Mouse (Mus musculus) embryonic stem cell, embryonic (primary cell): ENCODE measurements around the gene Zfp775.

Source experiments
- CTCF ChIA-PET, 4 experiments: fragments of 300-600 bp in 2 of 4; fragments of 350-600 bp in 2 of 4; sonication (Branson Sonifier 250); formaldehyde crosslinking; loops; one replicate each; lab custom pipeline; 2022; ENCODE audit warnings: inconsistent platforms in 2 of 4; lab: Charles Lee
- POLR2A ChIA-PET, 4 experiments: fragments of 300-600 bp in 2 of 4; fragments of 350-600 bp in 2 of 4; sonication (Branson Sonifier 250); formaldehyde crosslinking; loops; one replicate each; lab custom pipeline; 2022; ENCODE audit warnings: antibody characterized with exemption in 4 of 4, inconsistent platforms in 1 of 4; lab: Charles Lee

The Zfp775 gene

GRCm38 (mm10) chr6:48601271-48602079 is at the start of gene Zfp775:
Zfp775 (plus strand) TSS chr6:48602063.
- ChIA-PET POLR2A (interaction anchor here (0.5 to 3.5 kb wide), 18 partner anchors 8 to 766 kb away, joined by 3 to 18 read pairs (median 3); partner anchors contain the start of genes Fam221a (in 1 of the 4), Gm44965 (in 1 of the 4) and Repin1 (in 1 of the 4)), CTCF (interaction anchor here in 3 of 4 experiments (1.1 to 1.8 kb wide), 6 partner anchors 8 to 259 kb away, joined by 3 to 7 read pairs (median 3); partner anchors contain the start of genes Gm44965 (in 1 of the 3) and Repin1 (in 1 of the 3))

- POLR2A ChIA-PET: interaction anchor here in 3 of 4 experiments (0.8 to 2.1 kb wide), 9 partner anchors 12 to 130 kb away, joined by 3 to 7 read pairs (median 4); partner anchors contain the start of genes Atp6v0e2 (in 2 of the 3), Gm44965 (in 1 of the 3) and Repin1 (in 1 of the 3)
- CTCF ChIA-PET: interaction anchor here in 3 of 4 experiments (0.6 to 1.1 kb wide), 10 partner anchors 13 to 307 kb away, joined by 3 to 4 read pairs (median 3); partner anchors contain the start of genes AI854703 (in 1 of the 3), Gimap8 (in 1 of the 3), Gm44965 (in 1 of the 3) and Repin1 (in 1 of the 3)
Observed at GRCm38 (mm10) chr6:48552918-48553317, 48.9 kb upstream of the Zfp775 start.

GRCm38 (mm10) chr6:48553819-48554218 is 48.0 kb upstream of the Zfp775 start:
- CTCF ChIA-PET: interaction anchor here in 1 of 4 experiments (0.6 kb wide), 1 partner anchor 14 kb away, joined by 3 read pairs; no protein-coding TSS in a partner anchor
- POLR2A ChIA-PET: interaction anchor here in 3 of 4 experiments (0.6 to 2.1 kb wide), 7 partner anchors 13 to 35 kb away, joined by 3 to 8 read pairs (median 3); partner anchors contain the start of gene Atp6v0e2 (in 1 of the 3)

- POLR2A ChIA-PET: interaction anchor here in 3 of 4 experiments (0.6 to 2.4 kb wide), 30 partner anchors 12 to 519 kb away, joined by 3 to 10 read pairs (median 3); partner anchors contain the start of genes Atp6v0e2 (in 2 of the 3), Gm44965 (in 2 of the 3), Repin1 (in 2 of the 3) and Krba1 (in 1 of the 3)
Observed at GRCm38 (mm10) chr6:48554280-48555103, 47.4 kb upstream of the Zfp775 start, which contains the start of gene Lrrc61. Lrrc61 (plus strand) TSS chr6:48554796.

DNA sequence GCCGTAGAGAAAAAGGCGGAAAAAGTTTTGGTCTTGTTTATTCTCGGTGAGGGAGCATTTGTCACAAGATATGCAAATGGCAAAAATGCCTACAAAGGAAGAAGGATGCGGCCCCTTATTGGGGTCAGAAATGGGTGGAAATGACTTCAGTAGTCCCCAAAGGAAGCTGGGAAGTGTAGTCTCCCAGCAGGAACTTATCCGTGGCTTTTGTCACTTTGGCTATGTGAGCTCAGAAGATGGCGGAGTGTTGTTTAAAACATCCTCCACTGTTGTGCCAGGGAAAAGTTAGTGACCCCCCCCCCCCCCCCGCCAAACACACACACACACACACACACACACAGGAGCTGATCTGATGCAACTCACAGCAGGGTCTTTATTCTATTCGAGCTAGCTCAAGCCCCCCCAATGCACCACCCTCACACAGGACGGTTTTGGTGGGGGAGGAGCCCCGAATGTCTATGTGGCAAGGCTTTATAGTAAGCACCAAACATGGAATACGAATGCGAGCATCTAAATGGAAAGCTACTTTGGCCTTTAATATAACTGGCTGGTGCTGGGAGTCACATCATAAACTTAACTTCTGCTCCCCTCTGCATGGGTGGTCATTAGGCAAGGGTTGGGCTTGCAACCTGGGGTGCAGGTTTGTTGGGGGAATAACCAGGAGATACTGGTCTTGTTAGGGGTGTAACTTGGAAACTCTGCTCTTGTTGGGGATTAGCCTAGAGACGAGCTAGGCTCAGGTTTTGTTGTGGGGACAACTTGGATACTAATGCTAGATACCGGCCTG is 46.6 kb upstream of the Zfp775 start:
- CTCF ChIA-PET: interaction anchor here in 3 of 4 experiments (0.6 to 1.3 kb wide), 10 partner anchors 16 to 530 kb away, joined by 3 to 15 read pairs (median 6); partner anchors contain the start of gene AI854703 (in 1 of the 3)
- POLR2A ChIA-PET: interaction anchor here (0.6 to 2.4 kb wide), 30 partner anchors 11 to 1102 kb away, joined by 3 to 10 read pairs (median 3); partner anchors contain the start of genes Atp6v0e2 (in 2 of the 4), Gm44965 (in 2 of the 4), Repin1 (in 2 of the 4) and Krba1 (in 1 of the 4)

More at GRCm38 (mm10) chr6:48554280-48555103, 47.4 kb upstream of the Zfp775 start, which contains the start of gene Lrrc61:
- CTCF ChIA-PET: interaction anchor here in 3 of 4 experiments (0.6 to 1.3 kb wide), 7 partner anchors 15 to 185 kb away, joined by 4 to 15 read pairs (median 10); partner anchors contain the start of gene AI854703 (in 1 of the 3)

DNA sequence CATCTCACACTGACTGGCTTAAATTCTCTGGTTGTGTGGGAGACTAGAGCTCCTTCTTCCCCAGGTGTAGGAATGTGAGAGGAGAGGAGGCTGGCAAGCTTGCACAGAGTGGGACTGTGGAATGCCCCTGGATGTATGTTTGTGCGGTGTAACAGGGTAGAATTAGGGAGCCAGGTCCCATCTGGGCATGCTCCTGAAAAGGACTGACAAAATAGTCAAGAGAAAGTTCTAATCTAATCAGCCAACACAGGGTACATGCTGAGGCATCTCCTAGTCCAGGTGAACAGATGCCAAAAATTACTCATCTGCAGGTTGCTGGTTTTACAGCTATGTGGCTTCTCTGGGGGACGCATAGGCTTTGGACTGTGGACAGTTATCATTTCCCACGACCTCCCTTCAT is 45.9 kb upstream of the Zfp775 start:
- CTCF ChIA-PET: interaction anchor here in 2 of 4 experiments (0.6 to 1.1 kb wide), 4 partner anchors 57 to 531 kb away, joined by 3 read pairs; no protein-coding TSS in a partner anchor
- POLR2A ChIA-PET: interaction anchor here in 3 of 4 experiments (0.6 to 2.4 kb wide), 8 partner anchors 12 to 1102 kb away, joined by 3 to 9 read pairs (median 3); partner anchors contain the start of genes Malsu1 (in 1 of the 3) and Zfp775 (in 1 of the 3)

- ChIA-PET CTCF (interaction anchor here in 1 of 4 experiments (1.1 kb wide), 1 partner anchor 16 kb away, joined by 3 read pairs; no protein-coding TSS in a partner anchor), POLR2A (interaction anchor here in 2 of 4 experiments (0.9 to 1.2 kb wide), 3 partner anchors 11 to 14 kb away, joined by 3 read pairs; partner anchors contain the start of gene Lrrc61 (in 1 of the 2))
Observed at GRCm38 (mm10) chr6:48565693-48566310, 36.1 kb upstream of the Zfp775 start.

DNA sequence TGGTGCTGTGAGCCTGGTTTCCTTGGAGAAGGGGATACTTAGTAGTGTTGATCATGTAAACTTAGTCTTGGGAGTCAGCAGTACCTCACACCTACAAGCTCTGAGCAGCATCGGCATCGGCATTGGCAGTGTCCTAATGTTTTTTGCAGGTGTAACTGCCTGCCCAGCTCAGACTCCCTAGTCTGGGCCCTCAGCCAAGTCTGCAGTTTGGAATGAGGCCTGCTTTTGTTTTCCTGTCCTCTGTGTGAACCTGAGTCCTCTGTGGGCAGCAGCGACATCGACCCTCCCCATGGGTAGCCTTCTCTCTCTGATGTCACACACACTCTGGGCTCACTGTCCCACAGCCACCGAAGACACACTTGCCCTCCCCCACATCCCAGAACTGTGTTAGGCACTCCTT is 35.6 kb upstream of the Zfp775 start:
- POLR2A ChIA-PET: interaction anchor here in 3 of 4 experiments (0.9 to 1.2 kb wide), 4 partner anchors 11 to 35 kb away, joined by 3 read pairs; partner anchors contain the start of gene Lrrc61 (in 1 of the 3)

DNA sequence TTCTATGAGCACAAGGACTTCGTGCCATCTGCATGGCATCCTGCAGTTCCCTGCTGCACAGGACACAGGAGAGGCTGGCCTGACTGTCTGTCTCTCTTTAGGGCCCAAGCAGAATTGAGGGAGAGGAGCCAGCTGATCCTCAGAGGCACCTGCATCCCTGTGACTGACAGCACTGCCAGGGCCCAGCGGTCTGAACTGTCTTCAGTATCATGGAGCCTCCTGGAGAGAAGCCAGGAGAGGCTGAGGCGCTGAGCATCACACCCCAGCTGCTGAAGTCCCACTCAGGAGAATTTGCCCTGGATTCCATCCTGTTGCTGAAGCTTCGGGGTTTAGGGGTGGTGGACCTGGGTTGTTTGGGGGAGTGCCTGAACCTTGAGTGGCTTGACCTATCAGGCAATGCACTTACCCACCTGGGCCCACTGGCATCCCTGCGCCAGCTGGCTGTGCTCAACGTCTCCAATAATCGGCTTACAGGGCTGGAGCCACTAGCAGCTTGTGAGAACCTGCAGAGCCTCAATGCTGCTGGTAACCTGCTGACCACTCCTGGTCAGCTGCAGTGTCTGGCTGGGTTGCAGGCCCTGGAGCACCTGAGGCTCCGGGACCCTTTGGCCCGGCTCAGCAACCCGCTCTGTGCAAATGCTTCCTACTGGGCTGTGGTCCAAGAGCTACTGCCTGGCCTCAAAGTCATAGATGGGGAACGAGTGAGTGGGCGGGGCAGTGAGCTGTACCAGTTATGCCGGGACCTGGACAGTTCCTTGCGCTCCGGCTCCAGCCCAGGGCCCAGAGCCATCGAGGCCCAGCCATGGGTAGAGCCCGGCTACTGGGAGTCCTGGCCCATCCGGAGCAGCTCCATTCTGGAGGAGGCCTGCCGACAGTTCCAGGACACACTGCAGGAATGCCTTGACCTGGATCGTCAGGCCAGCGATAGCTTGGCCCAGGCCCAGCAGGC is 33.6 kb upstream of the Zfp775 start:
- ChIA-PET POLR2A (interaction anchor here (0.6 to 2.1 kb wide), 12 partner anchors 12 to 56 kb away, joined by 3 to 9 read pairs (median 3); partner anchors contain the start of genes Lrrc61 (in 1 of the 4) and Zfp775 (in 1 of the 4)), CTCF (interaction anchor here in 2 of 4 experiments (0.7 to 1.5 kb wide), 3 partner anchors 14 to 292 kb away, joined by 3 to 7 read pairs (median 4); no protein-coding TSS in a partner anchor)

More for the DNA sequence above, 35.6 kb upstream of the Zfp775 start:
- CTCF ChIA-PET: interaction anchor here in 1 of 4 experiments (1.0 to 1.1 kb wide), 2 partner anchors 16 to 80 kb away, joined by 3 read pairs; no protein-coding TSS in a partner anchor

DNA sequence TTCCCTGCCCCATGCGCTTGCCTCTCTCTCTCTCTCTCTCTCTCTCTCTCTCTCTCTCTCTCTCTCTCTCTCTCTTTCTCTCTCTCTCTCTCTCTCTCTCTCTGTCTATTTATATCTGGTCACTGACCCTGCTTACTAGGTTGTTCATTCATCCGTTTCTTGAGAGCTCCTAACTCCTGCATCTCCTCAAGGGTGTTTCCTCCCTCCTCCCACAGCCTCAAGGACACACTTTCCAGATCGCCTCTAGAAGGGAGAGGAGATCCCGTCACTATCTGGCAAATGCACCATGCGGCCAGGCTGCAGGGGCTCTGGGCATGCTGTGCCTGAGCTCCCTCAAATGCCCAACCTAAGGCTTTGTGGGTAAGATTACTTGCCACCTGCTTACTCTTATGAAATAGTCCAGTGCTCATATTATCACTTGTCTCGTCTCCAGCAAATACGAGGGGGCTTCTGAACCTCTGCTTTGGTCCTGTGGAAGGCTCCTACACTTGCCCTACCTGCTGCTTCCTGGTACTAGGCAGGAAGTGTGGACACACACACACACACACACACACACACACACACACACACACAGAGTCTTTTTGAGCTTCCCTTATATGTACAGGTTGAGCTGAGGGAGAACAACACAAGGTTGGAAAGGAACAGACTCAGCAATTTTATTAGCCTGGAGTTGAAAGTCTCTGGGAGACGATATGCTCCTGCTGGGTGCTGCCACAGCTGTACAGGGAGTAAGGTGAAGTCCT is 32.6 kb upstream of the Zfp775 start:
- POLR2A ChIA-PET: interaction anchor here (0.5 to 2.1 kb wide), 16 partner anchors 11 to 633 kb away, joined by 3 to 9 read pairs (median 4); partner anchors contain the start of genes Gm44965 (in 1 of the 4), Krba1 (in 1 of the 4), Lrrc61 (in 1 of the 4) and Repin1 (in 1 of the 4)
- CTCF ChIA-PET: interaction anchor here in 3 of 4 experiments (0.6 to 1.5 kb wide), 5 partner anchors 13 to 477 kb away, joined by 3 to 11 read pairs (median 4); no protein-coding TSS in a partner anchor

DNA sequence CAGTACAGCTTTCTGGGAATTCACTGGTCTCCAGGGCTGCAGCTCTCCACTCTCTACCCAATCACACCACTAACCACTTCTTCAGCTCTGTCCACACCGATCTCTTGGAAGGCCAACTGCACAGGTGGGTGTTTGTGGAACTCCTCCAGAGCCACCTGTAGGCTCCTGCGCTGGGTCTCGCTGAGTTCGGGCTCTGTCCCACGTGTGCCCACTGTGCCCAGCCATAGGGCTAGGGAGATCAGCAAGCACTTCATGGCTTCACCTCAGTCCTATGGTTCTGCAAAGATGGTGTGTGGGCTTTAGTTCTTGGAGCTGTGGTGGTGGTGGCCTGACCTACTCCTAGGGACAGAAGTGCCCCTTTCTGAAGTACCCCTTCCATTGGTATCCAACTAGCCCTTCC is 29.8 kb upstream of the Zfp775 start:
- CTCF ChIA-PET: interaction anchor here in 2 of 4 experiments (1.3 to 2.2 kb wide), 2 partner anchors 10 kb away, joined by 6 to 9 read pairs; no protein-coding TSS in a partner anchor
- POLR2A ChIA-PET: no interaction called here

GRCm38 (mm10) chr6:48572572-48573061 is 29.2 kb upstream of the Zfp775 start, which contains the start of gene Rarres2:
Rarres2 (minus strand) TSS chr6:48572789.
- ChIA-PET POLR2A (no interaction called here), CTCF (interaction anchor here in 3 of 4 experiments (0.6 to 2.2 kb wide), 4 partner anchors 9 to 499 kb away, joined by 3 to 9 read pairs (median 5); no protein-coding TSS in a partner anchor)

- POLR2A ChIA-PET: no interaction called here
- CTCF ChIA-PET: interaction anchor here in 3 of 4 experiments (0.6 to 2.2 kb wide), 4 partner anchors 9 to 499 kb away, joined by 3 to 9 read pairs (median 4); no protein-coding TSS in a partner anchor
Observed at GRCm38 (mm10) chr6:48573280-48573679, 28.6 kb upstream of the Zfp775 start.
